ENCODE assay signal across 9 mouse cellular contexts in the genomic region with DNA sequence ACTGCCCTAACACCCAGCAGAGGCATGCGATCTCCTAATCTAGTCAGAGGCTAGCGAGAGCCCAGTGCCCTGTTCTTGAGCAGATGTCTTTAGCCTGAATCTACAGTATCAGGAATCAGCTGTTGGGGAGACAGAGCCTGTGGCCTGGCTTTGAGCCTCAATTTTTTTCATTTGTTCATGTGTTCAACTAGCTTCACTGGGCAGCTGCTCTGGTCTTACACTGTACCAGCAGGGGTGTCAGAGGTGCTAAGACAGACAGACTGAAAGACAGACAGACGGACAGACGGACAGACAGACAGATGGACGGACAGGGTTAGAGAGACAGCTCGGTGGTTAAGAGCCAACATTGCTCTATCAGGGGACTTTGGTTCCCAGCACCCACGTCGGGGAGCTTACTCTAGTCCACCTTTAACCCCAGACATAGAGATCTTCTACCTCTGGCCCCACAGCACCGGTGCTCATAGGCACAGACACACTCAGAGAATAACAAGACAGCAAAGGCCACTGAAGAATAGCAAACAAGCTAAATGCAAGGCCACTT. TPM values are rescaled to one million over a fixed set of nuclear protein-coding genes. Genes with fewer than 3 reads are reported as not detected.
DNase-seq lines count a peak whose midpoint lies in the region; ATAC-seq and TF ChIP-seq lines count a peak whose summit lies in the region.
"Had no signal": no experiment of that assay in that cellular context is flagged by ENCODE, and none has a peak within 500 bp of the region (broad histone marks: within the 10 kb centered on the region; RNA-seq: fewer than 3 reads in every experiment).

No protein-coding gene starts in this region.

- no peak for ATAC-seq in embryonic facial prominence, embryonic 14.5 days (ENCODE audit: low read depth)
- ATAC-seq in hindbrain, embryonic 16.5 days: no peak
- ATAC-seq in neural tube, embryonic 13.5 days (ENCODE audit: low read depth): no peak

- peaks cover 17% of the 10 kb centered on the region; the same call in 1 of the 2 replicates for H3K4me1 ChIP-seq in embryonic facial prominence, embryonic 14.5 days (ENCODE audit: control insufficient read depth, insufficient read depth, low read length)
- H3K4me1 ChIP-seq in hindbrain, embryonic 16.5 days (ENCODE audit: control insufficient read depth, insufficient read depth, low read depth, low read length): peaks cover 55% of the 10 kb centered on the region
- peaks cover 81% of the 10 kb centered on the region for H3K4me1 ChIP-seq in neural tube, embryonic 13.5 days (replicated peaks)

- intact Hi-C loops in left cerebral cortex, adult 2 months (cut with DNase I): no loop called here
- intact Hi-C loops in gastrocnemius, postnatal 14 days (cut with DNase I; ENCODE audit: low total_unique reads): no loop called here

- H3K4me2 ChIP-seq in embryonic facial prominence, embryonic 14.5 days (ENCODE audit: low read depth, low read length): no peak overlapping the region
- no peak overlapping the region for H3K4me2 ChIP-seq in hindbrain, embryonic 16.5 days (ENCODE audit: low read length)
- peak overlapping the region; percentile 79; the same call in 1 of the 2 replicates for H3K4me2 ChIP-seq in neural tube, embryonic 13.5 days

- no peak for TF ChIP-seq CTCF in left cerebral cortex, adult 2 months (IDR thresholded peaks at IDR 0.05)

- DNase-seq in left cerebral cortex, adult 2 months (ENCODE audit: extremely low spot score in 1 of 2, low spot score in 2 of 2): no peak
- no peak for DNase-seq in left cerebral cortex, adult 11 months (ENCODE audit: low spot score)
- no peak for DNase-seq in embryonic facial prominence, embryonic 14.5 days (ENCODE audit: low spot score)
- no peak for DNase-seq in left cerebral cortex, adult 8-10 months (ENCODE audit: low spot score in 2 of 2)
- DNase-seq in gastrocnemius, postnatal 14 days: no peak
- DNase-seq: adrenal gland, adult 2 months; cerebellum, adult 9-10 months had no signal

- no peak overlapping the region for H3K4me3 ChIP-seq in left cerebral cortex, adult 2 months
- H3K4me3 ChIP-seq in embryonic facial prominence, embryonic 14.5 days (ENCODE audit: low read depth, low read length): no peak overlapping the region
- no peak overlapping the region for H3K4me3 ChIP-seq in hindbrain, embryonic 16.5 days (ENCODE audit: low read length)
- H3K4me3 ChIP-seq in neural tube, embryonic 13.5 days: no peak overlapping the region

- peak overlapping the region; percentile 85 for H3K27ac ChIP-seq in left cerebral cortex, adult 2 months
- 0 out of 2 replicates have a peak overlapping the region, but pooled peaks have one; percentile 28 for H3K27ac ChIP-seq in embryonic facial prominence, embryonic 14.5 days (replicated peaks; ENCODE audit: low read depth, low read length)
- peak overlapping the region; percentile 23; the same call in 1 of the 2 replicates for H3K27ac ChIP-seq in hindbrain, embryonic 16.5 days (ENCODE audit: low read depth, low read length)
- H3K27ac ChIP-seq in neural tube, embryonic 13.5 days (replicated peaks): peak overlapping the region; percentile 98

- no peaks in the 10 kb centered on the region for H3K27me3 ChIP-seq in embryonic facial prominence, embryonic 14.5 days (replicated peaks; ENCODE audit: control insufficient read depth, insufficient read depth, low read length)
- H3K27me3 ChIP-seq in hindbrain, embryonic 16.5 days (replicated peaks; ENCODE audit: control insufficient read depth, insufficient read depth, low read length): no peaks in the 10 kb centered on the region
- no peaks in the 10 kb centered on the region for H3K27me3 ChIP-seq in neural tube, embryonic 13.5 days

- H3K36me3 ChIP-seq in embryonic facial prominence, embryonic 14.5 days (ENCODE audit: control insufficient read depth, insufficient read depth, low read length): no peaks in the 10 kb centered on the region
- H3K36me3 ChIP-seq in hindbrain, embryonic 16.5 days (ENCODE audit: control insufficient read depth, insufficient read depth, low read length): no peaks in the 10 kb centered on the region
- no peaks in the 10 kb centered on the region for H3K36me3 ChIP-seq in neural tube, embryonic 13.5 days

- H3K9me3 ChIP-seq in embryonic facial prominence, embryonic 14.5 days (ENCODE audit: control insufficient read depth, low read length): no peaks in the 10 kb centered on the region
- H3K9me3 ChIP-seq in hindbrain, embryonic 16.5 days (ENCODE audit: control insufficient read depth, low read length): no peaks in the 10 kb centered on the region
- no peaks in the 10 kb centered on the region for H3K9me3 ChIP-seq in neural tube, embryonic 13.5 days

- no peak overlapping the region for H3K9ac ChIP-seq in embryonic facial prominence, embryonic 14.5 days (ENCODE audit: low read depth, low read length)
- H3K9ac ChIP-seq in hindbrain, embryonic 16.5 days (ENCODE audit: low read depth, low read length): no peak overlapping the region
- H3K9ac ChIP-seq in neural tube, embryonic 13.5 days: peak overlapping the region; percentile 22; the same call in 1 of the 2 replicates

- WGBS in embryonic facial prominence, embryonic 14.5 days: 75% methylated on average over 9 of the region's 9 CpGs
- WGBS in hindbrain, embryonic 16.5 days: 72% methylated on average over 9 of the region's 9 CpGs
- 82% methylated on average over 9 of the region's 9 CpGs for WGBS in neural tube, embryonic 13.5 days

RNA-seq across cellular contexts. Expression of gene Adgrg1, which starts 17.0 kb away (rescaled TPM):
- 10 to 100 TPM; 77.6 to 86.8 TPM for total RNA-seq in left cerebral cortex, adult 2 months (2021)
- 16.3 and 18.8 TPM in 2 replicates for polyA plus RNA-seq in embryonic facial prominence, embryonic 14.5 days (2014; fragmentation: Nextera tagmentation; extraction: Ambion mirVana)
- 112 and 135 TPM in 2 replicates for polyA plus RNA-seq in hindbrain, embryonic 16.5 days (2015; fragmentation: Nextera tagmentation; extraction: Ambion mirVana)
- 160 and 168 TPM in 2 replicates for polyA plus RNA-seq in neural tube, embryonic 13.5 days (2015; fragmentation: Nextera tagmentation; extraction: Ambion mirVana)
- 10 to 100 TPM; 72.9 to 94.8 (median 80.5) TPM for total RNA-seq in left cerebral cortex, adult 8-10 months (2022)
- 10 to 100 TPM; 21.4 to 38.2 TPM for total RNA-seq in gastrocnemius, postnatal 14 days (2021)

RNA-seq across cellular contexts. Expression of gene Adgrg3, which starts 26.0 kb away (rescaled TPM):
- under 1 TPM; 0.23 to 0.32 TPM for total RNA-seq in left cerebral cortex, adult 2 months (2021)
- 3.3 and 3.6 TPM in 2 replicates for polyA plus RNA-seq in embryonic facial prominence, embryonic 14.5 days (2014; fragmentation: Nextera tagmentation; extraction: Ambion mirVana)
- 1.2 and 1.3 TPM in 2 replicates for polyA plus RNA-seq in hindbrain, embryonic 16.5 days (2015; fragmentation: Nextera tagmentation; extraction: Ambion mirVana)
- polyA plus RNA-seq in neural tube, embryonic 13.5 days (2015; fragmentation: Nextera tagmentation; extraction: Ambion mirVana): 1.4 and 1.5 TPM in 2 replicates
- under 1 TPM in 2 of 4 experiments, not detected in 2; 0.27 to 0.30 TPM for total RNA-seq in left cerebral cortex, adult 8-10 months (2022)
- under 1 TPM; 0.33 TPM for total RNA-seq in gastrocnemius, postnatal 14 days (2021)

Comparison
In these comparisons a context has a peak if more than half of its experiments do, and no peak if none do; other contexts are left out.
1. H3K27ac ChIP-seq: peak in every context shown above with its lines; median percentile 98 in neural tube, embryonic 13.5 days; 85 in left cerebral cortex, adult 2 months; 28 in embryonic facial prominence, embryonic 14.5 days; 23 in hindbrain, embryonic 16.5 days.